ENCODE assay signal across 19 mouse cellular contexts in genomic region chr9:15781936-15782335, GRCm38 (mm10).
"Had no signal": no experiment of that assay in that cellular context is flagged by ENCODE, and none has a peak within 500 bp of the region (broad histone marks: within the 10 kb centered on the region; RNA-seq: fewer than 3 reads in every experiment).

No protein-coding gene starts in this region.

- H3K4me3 ChIP-seq: layer of hippocampus, adult 2 months; limb, embryonic 10.5 days; limb, embryonic 13.5 days; liver, embryonic 12.5 days; liver, embryonic 15.5 days; midbrain, embryonic 12.5 days; midbrain, embryonic 15.5 days; neural tube, embryonic 13.5 days; stomach, embryonic 15.5 days had no signal

- H3K27me3 ChIP-seq: limb, embryonic 13.5 days; liver, embryonic 12.5 days; liver, embryonic 15.5 days; midbrain, embryonic 12.5 days; midbrain, embryonic 15.5 days; neural tube, embryonic 13.5 days; stomach, embryonic 15.5 days had no signal

- H3K9ac ChIP-seq: limb, embryonic 13.5 days; liver, embryonic 12.5 days; liver, embryonic 15.5 days; midbrain, embryonic 12.5 days; midbrain, embryonic 15.5 days; neural tube, embryonic 13.5 days; stomach, embryonic 15.5 days had no signal

- DNase-seq: kidney, adult 2 months; layer of hippocampus, adult 9-11 months; liver; lung, adult 18-20 months; right cerebral cortex, adult 18-20 months; right cerebral cortex, postnatal 25 days; spleen, adult 18-20 months; thymus, postnatal 25 days had no signal

- H3K4me1 ChIP-seq: limb, embryonic 13.5 days; liver, embryonic 12.5 days; liver, embryonic 15.5 days; midbrain, embryonic 12.5 days; midbrain, embryonic 15.5 days; neural tube, embryonic 13.5 days; stomach, embryonic 15.5 days had no signal

- H3K4me2 ChIP-seq: limb, embryonic 13.5 days; liver, embryonic 12.5 days; liver, embryonic 15.5 days; midbrain, embryonic 12.5 days; midbrain, embryonic 15.5 days; neural tube, embryonic 13.5 days; stomach, embryonic 15.5 days had no signal

- H3K9me3 ChIP-seq: limb, embryonic 10.5 days; limb, embryonic 13.5 days; liver, embryonic 12.5 days; liver, embryonic 15.5 days; midbrain, embryonic 12.5 days; midbrain, embryonic 15.5 days; neural tube, embryonic 13.5 days; stomach, embryonic 15.5 days had no signal

- ATAC-seq: intestine, postnatal 0 days; liver, embryonic 12.5 days; midbrain, embryonic 15.5 days had no signal

- H3K27ac ChIP-seq: layer of hippocampus, adult 2 months; limb, embryonic 10.5 days; limb, embryonic 13.5 days; liver, embryonic 12.5 days; liver, embryonic 15.5 days; macrophage; midbrain, embryonic 12.5 days; midbrain, embryonic 15.5 days; neural tube, embryonic 13.5 days; stomach, embryonic 15.5 days had no signal

- H3K36me3 ChIP-seq: limb, embryonic 10.5 days; limb, embryonic 13.5 days; liver, embryonic 12.5 days; liver, embryonic 15.5 days; midbrain, embryonic 12.5 days; midbrain, embryonic 15.5 days; neural tube, embryonic 13.5 days; stomach, embryonic 15.5 days had no signal
